Mouse (Mus musculus): Measurements from ENCODE around the gene Tmprss9.

- TF ChIP-seq CTCF (IDR thresholded peaks at IDR 0.05; ENCODE audit: extremely low read depth, insufficient read length, insufficient replicate concordance, low read depth, low read length), result no peak
- no peak for TF ChIP-seq POLR2A (IDR thresholded peaks at IDR 0.05; ENCODE audit: low read depth, low read length)
Observed at GRCm38 (mm10) chr10:80856908-80857307, 14.7 kb upstream of the Tmprss9 start.
